Mouse (Mus musculus): Measurements from ENCODE around the gene Pkp4.

The Pkp4 gene

GRCm38 (mm10) chr2:59272713-59273112 lies 112.1 kb downstream of the Pkp4 start:
- CTCF ChIA-PET = no interaction called here

DNA sequence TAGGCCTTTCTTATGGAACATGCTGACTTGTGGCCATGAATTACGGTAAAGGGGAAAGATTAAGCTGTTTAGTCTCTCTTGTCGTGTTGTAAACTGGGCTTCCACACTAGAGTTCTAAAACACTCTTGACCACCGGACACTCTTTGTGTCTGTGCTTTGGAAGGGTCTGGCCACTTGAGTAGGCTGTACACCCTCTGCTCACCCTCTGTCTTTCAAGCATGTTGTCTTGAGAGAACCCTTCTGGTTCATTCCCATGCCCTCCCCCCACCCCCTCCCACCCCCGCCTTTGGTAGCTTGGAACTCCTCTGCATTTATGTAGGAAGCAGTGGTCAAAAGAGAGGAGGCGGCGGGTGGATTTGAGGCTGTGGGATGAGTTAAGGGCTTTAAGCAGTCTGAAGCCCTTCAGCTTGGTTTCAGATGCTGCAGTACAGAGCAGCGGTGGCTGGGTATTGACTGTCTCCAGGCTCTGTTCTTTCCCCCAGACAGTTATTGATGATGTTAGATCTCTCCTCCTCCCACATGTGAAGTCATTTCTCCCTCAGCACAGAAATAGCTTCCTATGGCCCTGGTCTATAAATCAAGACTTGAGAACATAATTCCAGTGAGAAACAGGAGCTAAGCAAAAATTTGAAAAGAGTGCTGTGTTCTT lies 120.4 kb downstream of the Pkp4 start:
- CTCF ChIA-PET = no interaction called here

- CTCF ChIA-PET = no interaction called here
These were observed 122.3 kb downstream of the Pkp4 start for GRCm38 (mm10) chr2:59282966-59283365.

DNA sequence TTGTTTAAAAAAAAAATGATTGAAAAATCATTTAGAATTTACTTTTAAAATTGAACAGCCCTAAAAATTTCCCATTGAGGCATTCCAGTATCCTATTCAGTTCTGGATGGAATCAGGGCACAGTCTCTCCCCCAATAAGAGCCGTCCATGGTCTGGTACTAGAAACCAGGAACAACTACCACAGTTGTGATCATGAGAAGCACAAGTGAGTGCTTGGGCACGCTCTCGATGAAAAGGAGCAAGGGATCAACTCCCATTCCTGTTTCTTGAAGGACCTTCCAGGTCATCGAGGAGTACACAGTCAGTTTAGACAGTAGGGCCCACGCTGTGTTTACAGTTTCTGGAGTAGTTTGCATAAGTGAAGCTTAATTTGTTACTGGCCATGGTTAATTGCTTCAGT lies 123.6 kb downstream of the Pkp4 start:
- CTCF ChIA-PET = no interaction called here

GRCm38 (mm10) chr2:59284734-59285490 lies 124.3 kb downstream of the Pkp4 start:
- CTCF ChIA-PET = no interaction called here

- CTCF ChIA-PET = no interaction called here
These were observed 124.9 kb downstream of the Pkp4 start for GRCm38 (mm10) chr2:59285581-59285980.

DNA sequence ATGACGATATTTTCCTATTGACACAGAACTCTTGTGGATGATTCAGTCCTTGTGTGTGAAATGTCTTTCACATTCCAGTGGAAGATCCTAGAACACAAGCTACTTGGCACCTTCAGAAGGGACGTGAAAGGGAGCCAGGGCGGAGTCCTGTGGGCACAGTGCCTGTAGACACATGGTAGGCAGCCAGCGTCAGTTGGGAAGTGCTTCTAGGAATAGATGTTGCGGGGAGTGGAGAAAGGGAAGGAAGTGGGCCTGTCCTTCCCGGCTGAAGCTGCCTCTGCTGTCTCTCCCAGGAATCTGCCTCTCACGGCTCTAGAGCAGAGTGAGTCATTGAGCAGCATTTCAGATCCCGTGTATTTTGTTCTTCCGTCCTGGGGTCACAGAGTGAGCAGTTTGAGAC lies 125.6 kb downstream of the Pkp4 start:
- CTCF ChIA-PET = no interaction called here

GRCm38 (mm10) chr2:59287630-59288029 lies 127.0 kb downstream of the Pkp4 start:
- CTCF ChIA-PET = no interaction called here

- CTCF ChIA-PET = no interaction called here
These were observed 128.8 kb downstream of the Pkp4 start for GRCm38 (mm10) chr2:59289411-59289810.

DNA sequence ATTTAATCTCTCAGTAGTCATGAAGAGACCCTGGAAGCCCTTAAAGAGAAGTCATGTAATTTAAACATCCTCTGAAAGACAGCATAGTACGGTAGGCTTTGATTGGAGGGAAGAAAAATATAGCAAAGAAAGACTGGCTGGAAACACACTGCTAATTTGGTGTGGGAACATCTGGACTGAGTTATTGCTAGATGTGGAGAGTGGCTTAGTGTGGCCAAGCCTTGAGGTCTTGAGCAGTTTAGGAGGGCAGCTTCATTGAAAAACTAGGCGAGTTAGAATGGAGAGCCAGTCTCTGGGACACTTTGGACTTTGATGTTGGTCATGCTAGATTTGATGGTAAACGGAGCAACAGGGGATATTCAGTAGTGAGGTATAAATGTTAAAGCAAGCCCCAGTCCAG lies 129.7 kb downstream of the Pkp4 start:
- CTCF ChIA-PET = no interaction called here

GRCm38 (mm10) chr2:59299831-59300230 lies 139.2 kb downstream of the Pkp4 start:
- CTCF ChIA-PET = no interaction called here

GRCm38 (mm10) chr2:59301671-59302070 lies 141.0 kb downstream of the Pkp4 start:
- CTCF ChIA-PET = no interaction called here

DNA sequence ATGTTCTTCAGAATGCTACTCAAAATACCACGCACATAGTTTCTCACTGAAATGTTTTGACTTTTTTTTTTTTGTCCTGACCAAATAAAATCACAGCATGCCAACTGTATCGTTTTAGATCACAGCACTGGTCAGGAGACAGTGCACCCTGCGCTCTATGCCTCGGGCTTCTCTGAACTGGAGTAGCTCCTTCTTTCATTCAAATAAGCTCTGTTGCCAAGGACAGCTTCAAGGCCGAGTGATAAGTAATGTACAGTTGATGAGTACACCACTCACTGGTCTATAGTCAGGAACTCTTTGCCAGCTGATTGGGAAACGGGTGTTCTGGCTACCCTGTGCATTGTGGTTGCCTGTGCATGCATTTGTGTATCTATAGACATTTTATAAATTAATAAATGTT lies 141.8 kb downstream of the Pkp4 start:
- CTCF ChIA-PET = no interaction called here

DNA sequence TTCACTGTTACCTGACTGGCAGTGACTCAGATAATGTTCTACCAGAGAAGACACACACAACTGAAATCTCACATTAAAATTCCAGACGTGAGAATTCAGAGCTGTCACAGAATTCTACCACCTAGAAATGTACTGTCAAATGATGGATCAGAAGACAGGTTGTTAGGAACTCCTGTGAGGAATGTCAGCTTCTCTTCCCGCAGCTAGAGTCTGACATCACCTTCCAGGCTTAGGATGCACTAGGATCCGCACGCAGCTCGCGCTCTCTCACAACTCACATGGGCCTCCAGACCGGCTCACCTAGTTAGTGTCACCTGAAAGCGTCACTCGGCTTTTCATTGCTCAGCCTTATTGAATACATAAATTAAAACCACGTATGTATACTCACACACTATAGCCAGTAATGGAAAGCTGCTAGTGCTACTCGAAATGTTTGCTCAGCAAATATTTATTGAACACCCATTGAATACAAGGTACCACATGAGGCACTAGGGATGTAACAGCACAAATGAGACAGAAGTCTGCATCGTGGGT lies 142.9 kb downstream of the Pkp4 start:
- CTCF ChIA-PET = interaction anchor here (0.7 kb wide), 1 partner anchor 17 kb away, joined by 3 read pairs; no protein-coding TSS in a partner anchor

- CTCF ChIA-PET = no interaction called here
These were observed 146.7 kb downstream of the Pkp4 start for GRCm38 (mm10) chr2:59307302-59307701.

- CTCF ChIA-PET = no interaction called here
These were observed 147.4 kb downstream of the Pkp4 start for GRCm38 (mm10) chr2:59308055-59308454.

GRCm38 (mm10) chr2:59313293-59313692 lies 152.6 kb downstream of the Pkp4 start:
- CTCF ChIA-PET = no interaction called here

DNA sequence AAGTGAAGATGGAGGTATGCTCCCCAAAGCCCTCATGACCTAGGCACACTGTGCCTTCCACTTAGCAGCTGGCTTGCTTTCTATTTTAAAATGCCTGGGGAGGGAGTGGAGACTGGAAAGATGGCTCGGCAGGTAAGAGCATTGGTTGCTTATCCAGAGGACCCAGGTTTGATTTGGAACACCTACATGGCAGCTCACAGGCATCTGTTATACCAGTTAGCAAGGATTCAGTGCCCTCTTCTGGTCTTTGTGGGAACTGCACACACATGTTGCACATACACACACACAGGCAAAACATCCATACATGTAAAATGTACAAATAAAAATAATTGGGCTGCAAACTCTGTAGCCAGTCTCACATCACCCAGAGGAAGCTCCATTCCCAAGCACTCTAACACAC lies 158.0 kb downstream of the Pkp4 start:
- CTCF ChIA-PET = no interaction called here

DNA sequence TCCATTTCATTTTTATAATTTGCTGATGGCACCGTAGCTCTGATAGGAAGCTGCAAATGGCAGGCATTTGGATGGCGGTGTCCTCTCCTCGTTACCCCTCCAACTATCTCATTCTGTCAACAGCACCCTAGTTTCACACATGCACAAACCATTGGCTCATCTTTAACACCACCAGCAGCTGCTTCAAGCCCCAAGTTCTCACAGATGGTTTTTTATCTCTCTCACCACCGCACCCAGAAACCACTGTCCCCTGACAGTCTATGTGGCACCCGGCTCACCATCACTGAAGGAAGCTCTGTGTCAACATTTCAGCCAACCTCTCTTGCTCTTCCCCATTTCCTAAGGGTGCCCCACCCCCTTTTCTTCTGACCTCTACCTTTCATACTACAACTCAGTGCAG lies 167.3 kb downstream of the Pkp4 start:
- CTCF ChIA-PET = no interaction called here

DNA sequence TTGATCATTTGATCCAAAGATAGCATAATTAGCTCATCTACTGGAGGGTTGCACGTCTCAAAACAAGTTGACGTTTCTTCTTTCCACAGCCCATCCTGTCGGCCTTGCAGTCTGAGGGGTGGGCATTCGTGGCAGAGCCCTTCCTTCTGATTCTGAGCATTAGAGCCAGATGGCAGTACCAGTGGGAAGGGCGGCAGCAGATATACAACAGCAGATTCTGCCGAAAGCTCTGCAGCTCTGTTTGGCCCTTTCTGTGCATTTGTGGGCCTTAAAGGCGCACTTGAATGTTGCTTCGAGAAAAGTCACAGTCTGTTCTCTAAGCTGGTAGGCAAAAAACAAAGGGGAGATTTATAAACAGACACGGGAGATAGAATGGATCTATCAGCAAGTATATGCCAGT lies 170.4 kb downstream of the Pkp4 start:
- CTCF ChIA-PET = no interaction called here

DNA sequence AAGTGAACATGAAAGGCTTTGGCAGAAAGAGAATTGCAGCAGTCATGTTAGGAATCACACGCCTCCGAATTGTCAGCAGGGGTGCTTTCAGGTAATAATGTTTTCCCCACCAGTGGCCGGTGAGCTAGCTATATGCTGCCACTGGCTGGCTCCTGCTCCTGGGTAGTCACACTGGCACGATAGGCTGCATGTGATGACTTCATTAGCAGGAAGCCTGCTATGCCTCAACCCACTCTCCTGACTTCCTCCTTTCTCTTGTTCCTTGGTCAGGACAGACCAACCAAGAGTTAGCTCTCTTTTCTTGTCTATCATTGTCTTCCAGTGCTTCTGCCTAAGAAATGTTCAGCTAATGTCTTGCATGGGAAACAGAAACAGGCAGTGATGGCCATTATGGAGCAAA lies 171.9 kb downstream of the Pkp4 start:
- CTCF ChIA-PET = no interaction called here

DNA sequence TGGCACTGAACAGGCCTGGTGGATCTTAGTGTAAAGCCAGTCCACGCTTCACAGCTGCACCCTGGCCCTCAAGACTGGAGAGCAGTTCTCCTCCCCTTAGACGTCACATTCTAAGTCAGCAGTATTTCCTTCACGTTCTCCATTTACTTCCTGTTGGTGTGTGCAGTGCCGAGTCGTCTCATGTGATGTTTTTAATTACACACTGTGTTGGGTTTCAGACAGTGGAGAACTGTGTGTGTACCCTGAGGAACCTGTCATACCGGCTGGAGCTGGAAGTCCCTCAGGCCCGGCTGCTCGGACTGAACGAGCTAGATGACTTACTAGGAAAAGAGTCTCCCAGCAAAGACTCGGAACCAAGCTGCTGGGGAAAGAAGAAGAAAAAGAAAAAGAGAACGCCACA lies 177.9 kb downstream of the Pkp4 start:
- CTCF ChIA-PET = no interaction called here

- CTCF ChIA-PET = no interaction called here
These were observed 178.3 kb downstream of the Pkp4 start for GRCm38 (mm10) chr2:59338926-59339325.

All from spleen, embryonic (tissue).